Mouse (Mus musculus): ENCODE results near the gene Lnx2. TPM values are rescaled to one million over a fixed set of nuclear protein-coding genes. Genes with fewer than 3 reads are reported as not detected.

Gene Lnx2
- polyA plus RNA-seq, 1 experiment from 2014 or later = 6.3 TPM

DNA sequence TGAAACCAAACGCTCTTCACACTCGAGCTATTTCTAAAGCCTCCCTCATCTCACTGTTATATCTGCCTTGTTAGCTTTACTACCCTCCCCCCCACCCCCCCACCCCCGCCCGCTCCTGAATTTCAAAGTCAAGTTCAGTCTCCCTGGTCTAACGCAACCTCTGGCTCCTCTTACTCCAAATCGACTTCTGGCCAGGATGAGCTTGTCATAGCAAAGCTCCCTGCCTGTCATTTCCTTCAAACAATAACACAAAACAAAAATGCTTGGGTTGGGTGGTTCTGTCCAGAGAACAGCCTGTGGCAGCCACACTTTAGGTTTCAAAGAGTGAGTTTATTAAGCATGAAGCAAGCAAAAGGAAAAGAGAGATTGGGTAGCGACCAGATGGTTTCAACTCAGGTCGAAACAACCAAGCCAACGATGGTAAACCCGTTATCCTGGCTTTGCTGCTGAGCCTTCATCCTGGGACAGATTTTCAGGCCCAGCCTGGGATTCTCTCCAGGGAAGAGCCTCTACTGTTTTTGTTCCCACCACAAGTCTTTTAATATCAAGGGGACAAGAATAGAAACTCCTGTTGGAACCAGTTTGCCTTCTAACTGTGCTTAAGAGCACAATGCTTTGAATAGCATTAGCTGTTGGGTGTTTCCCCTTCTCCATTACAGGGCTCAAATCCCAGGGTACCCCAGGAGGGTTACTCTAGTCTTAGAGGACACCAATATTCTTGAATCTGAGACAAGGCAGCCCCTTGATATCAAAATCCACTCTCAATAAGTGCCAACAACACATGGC is 104.4 kb downstream of the Lnx2 start:
- peaks cover 12% of the 10 kb centered on the region for H3K27me3 ChIP-seq
- H3K9ac ChIP-seq (replicated peaks) = no peak overlapping the region
- 75% methylated on average over 10 of the region's 10 CpGs for WGBS
- H3K4me3 ChIP-seq = no peak overlapping the region
- no peak for ATAC-seq (ENCODE audit: low FRiP score, low read depth)
- H3K4me1 ChIP-seq = peaks cover 6% of the 10 kb centered on the region; the same call in 1 of the 2 replicates
- no peaks in the 10 kb centered on the region for H3K9me3 ChIP-seq
- H3K36me3 ChIP-seq = no peaks in the 10 kb centered on the region
- no peak overlapping the region for H3K27ac ChIP-seq (replicated peaks)
- no peak overlapping the region for H3K4me2 ChIP-seq (replicated peaks)

GRCm38 (mm10) chr5:146968695-146969393 is 107.5 kb downstream of the Lnx2 start:
- no peak overlapping the region for H3K27ac ChIP-seq (replicated peaks)
- 43% methylated on average over 13 of the region's 13 CpGs for WGBS
- H3K4me3 ChIP-seq = no peak overlapping the region
- H3K9me3 ChIP-seq = no peaks in the 10 kb centered on the region
- no peak overlapping the region for H3K4me2 ChIP-seq (replicated peaks)
- no peak for ATAC-seq (ENCODE audit: low FRiP score, low read depth)
- H3K36me3 ChIP-seq = no peaks in the 10 kb centered on the region
- H3K9ac ChIP-seq (replicated peaks) = no peak overlapping the region; the same call in 1 of the 2 replicates
- peaks cover 7% of the 10 kb centered on the region for H3K27me3 ChIP-seq
- H3K4me1 ChIP-seq = peaks cover 10% of the 10 kb centered on the region; the same call in 1 of the 2 replicates

Other genes with a start within 250 kb of the Lnx2 start
- gene Rpl21, start 243.7 kb downstream of the Lnx2 start, polyA plus RNA-seq (2016; fragmentation: Nextera tagmentation; extraction: Ambion mirVana) = 401 and 415 TPM in 2 replicates
- gene Rasl11a, start 231.5 kb downstream of the Lnx2 start, polyA plus RNA-seq (2016; fragmentation: Nextera tagmentation; extraction: Ambion mirVana) = 22.5 and 22.6 TPM in 2 replicates
- 90.9 and 99.8 TPM in 2 replicates for gene Gtf3a, start 127.9 kb downstream of the Lnx2 start, polyA plus RNA-seq (2016; fragmentation: Nextera tagmentation; extraction: Ambion mirVana)
- gene Mtif3, start 112.8 kb downstream of the Lnx2 start, polyA plus RNA-seq (2016; fragmentation: Nextera tagmentation; extraction: Ambion mirVana) = 21.1 and 22.5 TPM in 2 replicates
- gene Polr1d, start 464 bp upstream of the Lnx2 start, polyA plus RNA-seq (2016; fragmentation: Nextera tagmentation; extraction: Ambion mirVana) = 95.4 and 100 TPM in 2 replicates
- gene Gsx1, start 112.1 kb upstream of the Lnx2 start, polyA plus RNA-seq (2016; fragmentation: Nextera tagmentation; extraction: Ambion mirVana) = 26.9 and 27.6 TPM in 2 replicates
- gene Pdx1, start 193.4 kb upstream of the Lnx2 start, polyA plus RNA-seq (2016; fragmentation: Nextera tagmentation; extraction: Ambion mirVana) = not detected in 2 replicates
- gene Cdx2, start 230.7 kb upstream of the Lnx2 start, polyA plus RNA-seq (2016; fragmentation: Nextera tagmentation; extraction: Ambion mirVana) = not detected in 2 replicates
- not detected in 2 replicates for gene Urad, start 245.9 kb upstream of the Lnx2 start, polyA plus RNA-seq (2016; fragmentation: Nextera tagmentation; extraction: Ambion mirVana)

Measured in midbrain, embryonic 12.5 days (tissue).